Mouse (Mus musculus) lung, postnatal 0 days (tissue): ENCODE results near the gene Gatad2a.

Source experiments
- CTCF ChIP-seq: IDR thresholded peaks from 2 replicates; pipeline ENCODE4 v1.5.1; 2016; ENCODE audit warnings: antibody characterized with exemption, mild to moderate bottlenecking
- EP300 ChIP-seq: IDR thresholded peaks from 2 replicates; pipeline ENCODE4 v1.6.1; 2016; ENCODE audit warnings: antibody characterized with exemption, mild to moderate bottlenecking, control low read depth

- TF ChIP-seq EP300, result no peak
- TF ChIP-seq CTCF, result no peak
Observed at GRCm38 (mm10) chr8:69954642-69955041, 41.5 kb downstream of the Gatad2a start.
